Mouse (Mus musculus): Measurements from ENCODE around the gene 4930404N11Rik. TPM values are rescaled to one million over a fixed set of nuclear protein-coding genes. Genes with fewer than 3 reads are reported as not detected.

4930404N11Rik gene
- polyA plus RNA-seq, 1 experiment from 2014 or later: 0.64 TPM

- peaks cover 10% of the 10 kb centered on the region; the same call in 1 of the 2 replicates for H3K36me3 ChIP-seq (ENCODE audit: control insufficient read depth, insufficient read depth, low read length)
- 36% methylated on average over 12 of the region's 12 CpGs for WGBS
- H3K9me3 ChIP-seq (ENCODE audit: control insufficient read depth, low read length): no peaks in the 10 kb centered on the region
- peak overlapping the region; percentile 54 for H3K9ac ChIP-seq (ENCODE audit: low read depth, low read length)
- DNase-seq (ENCODE audit: low spot score) (no peak), ATAC-seq (replicated peaks; ENCODE audit: low FRiP score) (no peak)
- peak overlapping the region; percentile 99 for H3K4me2 ChIP-seq
- peak overlapping the region; percentile 94 for H3K4me3 ChIP-seq (ENCODE audit: low read depth, low read length)
- peak overlapping the region; percentile 66; the same call in 1 of the 2 replicates for H3K27ac ChIP-seq (ENCODE audit: low read depth, low read length)
- H3K27me3 ChIP-seq (replicated peaks; ENCODE audit: control insufficient read depth, insufficient read depth, low read length): no peaks in the 10 kb centered on the region
- H3K4me1 ChIP-seq (replicated peaks; ENCODE audit: control insufficient read depth, insufficient read depth, low read length): peaks cover 76% of the 10 kb centered on the region
Measured at GRCm38 (mm10) chr10:81356352-81356990, 9.1 kb downstream of the 4930404N11Rik start.

GRCm38 (mm10) chr10:81355533-81355932, 10.1 kb downstream of the 4930404N11Rik start:
- Histone ChIP-seq H3K27me3 (replicated peaks; ENCODE audit: control insufficient read depth, insufficient read depth, low read length) (no peaks in the 10 kb centered on the region), H3K9ac (ENCODE audit: low read depth, low read length) (no peak overlapping the region), H3K36me3 (ENCODE audit: control insufficient read depth, insufficient read depth, low read length) (0 out of 2 replicates have a peak, but pooled peaks cover 4% of the 10 kb centered on the region), H3K4me1 (replicated peaks; ENCODE audit: control insufficient read depth, insufficient read depth, low read length) (peaks cover 75% of the 10 kb centered on the region), H3K4me3 (ENCODE audit: low read depth, low read length) (no peak overlapping the region), H3K27ac (ENCODE audit: low read depth, low read length) (peak overlapping the region; percentile 16; the same call in 1 of the 2 replicates), H3K4me2 (no peak overlapping the region), H3K9me3 (ENCODE audit: control insufficient read depth, low read length) (no peaks in the 10 kb centered on the region)
- DNase-seq (ENCODE audit: low spot score): no peak
- WGBS: 69% methylated on average over 4 of the region's 4 CpGs
- no peak for ATAC-seq (replicated peaks; ENCODE audit: low FRiP score)

GRCm38 (mm10) chr10:81354738-81355477, 10.7 kb downstream of the 4930404N11Rik start:
- no peak for DNase-seq (ENCODE audit: low spot score)
- peak overlapping the region; percentile 1; the same call in 1 of the 2 replicates for H3K9ac ChIP-seq (ENCODE audit: low read depth, low read length)
- H3K27me3 ChIP-seq (replicated peaks; ENCODE audit: control insufficient read depth, insufficient read depth, low read length): no peaks in the 10 kb centered on the region
- 0 out of 2 replicates have a peak, but pooled peaks cover 1% of the 10 kb centered on the region for H3K36me3 ChIP-seq (ENCODE audit: control insufficient read depth, insufficient read depth, low read length)
- H3K4me3 ChIP-seq (ENCODE audit: low read depth, low read length): no peak overlapping the region
- no peak for ATAC-seq (replicated peaks; ENCODE audit: low FRiP score)
- no peaks in the 10 kb centered on the region for H3K9me3 ChIP-seq (ENCODE audit: control insufficient read depth, low read length)
- 62% methylated on average over 9 of the region's 9 CpGs for WGBS
- peaks cover 69% of the 10 kb centered on the region for H3K4me1 ChIP-seq (replicated peaks; ENCODE audit: control insufficient read depth, insufficient read depth, low read length)
- no peak overlapping the region for H3K27ac ChIP-seq (ENCODE audit: low read depth, low read length)
- no peak overlapping the region for H3K4me2 ChIP-seq

- Histone ChIP-seq H3K4me2 (peak overlapping the region; percentile 62), H3K9me3 (ENCODE audit: control insufficient read depth, low read length) (no peaks in the 10 kb centered on the region), H3K9ac (ENCODE audit: low read depth, low read length) (peak overlapping the region; percentile 53), H3K4me3 (ENCODE audit: low read depth, low read length) (peak overlapping the region; percentile 26), H3K27ac (ENCODE audit: low read depth, low read length) (peak overlapping the region; percentile 69), H3K4me1 (replicated peaks; ENCODE audit: control insufficient read depth, insufficient read depth, low read length) (peaks cover 70% of the 10 kb centered on the region), H3K36me3 (ENCODE audit: control insufficient read depth, insufficient read depth, low read length) (peaks cover 4% of the 10 kb centered on the region; the same call in 1 of the 2 replicates), H3K27me3 (replicated peaks; ENCODE audit: control insufficient read depth, insufficient read depth, low read length) (no peaks in the 10 kb centered on the region)
- WGBS: 10% methylated on average over 9 of the region's 9 CpGs
- ATAC-seq (replicated peaks; ENCODE audit: low FRiP score) (peak; percentile 32), DNase-seq (ENCODE audit: low spot score) (no peak)
Measured at GRCm38 (mm10) chr10:81351678-81352291, 13.8 kb downstream of the 4930404N11Rik start.

- Histone ChIP-seq H3K4me1 (replicated peaks; ENCODE audit: control insufficient read depth, insufficient read depth, low read length) (peaks cover 67% of the 10 kb centered on the region), H3K4me3 (ENCODE audit: low read depth, low read length) (peak within 1 kb of the TSS; percentile 86), H3K9ac (ENCODE audit: low read depth, low read length) (peak within 1 kb of the TSS; percentile 84), H3K27ac (ENCODE audit: low read depth, low read length) (peak within 1 kb of the TSS; percentile 87), H3K4me2 (peak within 1 kb of the TSS; percentile 96), H3K27me3 (replicated peaks; ENCODE audit: control insufficient read depth, insufficient read depth, low read length) (0 out of 2 replicates have a peak, but pooled peaks cover 2% of the 10 kb centered on the region), H3K36me3 (ENCODE audit: control insufficient read depth, insufficient read depth, low read length) (peaks cover 4% of the 10 kb centered on the region; the same call in 1 of the 2 replicates), H3K9me3 (ENCODE audit: control insufficient read depth, low read length) (no peaks in the 10 kb centered on the region)
- ATAC-seq (replicated peaks; ENCODE audit: low FRiP score) (peak; percentile 88), DNase-seq (ENCODE audit: low spot score) (peak; percentile 98)
- WGBS: 1% methylated on average over 54 of the region's 54 CpGs
Measured at GRCm38 (mm10) chr10:81350351-81351063, 15.1 kb downstream of the 4930404N11Rik start, which contains the start of gene Hmg20b. Gene Hmg20b, minus strand, starts transcription at chr10:81350480.

- Histone ChIP-seq H3K9ac (ENCODE audit: low read depth, low read length) (peak overlapping the region; percentile 84), H3K36me3 (ENCODE audit: control insufficient read depth, insufficient read depth, low read length) (peaks cover 4% of the 10 kb centered on the region; the same call in 1 of the 2 replicates), H3K9me3 (ENCODE audit: control insufficient read depth, low read length) (no peaks in the 10 kb centered on the region), H3K4me3 (ENCODE audit: low read depth, low read length) (peak overlapping the region; percentile 86), H3K4me2 (peak overlapping the region; percentile 96), H3K27ac (ENCODE audit: low read depth, low read length) (peak overlapping the region; percentile 87), H3K27me3 (replicated peaks; ENCODE audit: control insufficient read depth, insufficient read depth, low read length) (0 out of 2 replicates have a peak, but pooled peaks cover 2% of the 10 kb centered on the region), H3K4me1 (replicated peaks; ENCODE audit: control insufficient read depth, insufficient read depth, low read length) (peaks cover 63% of the 10 kb centered on the region)
- DNase-seq (ENCODE audit: low spot score) (no peak), ATAC-seq (replicated peaks; ENCODE audit: low FRiP score) (no peak; the same call in 1 of the 2 replicates)
- WGBS: under 1% methylated on average over 29 of the region's 29 CpGs
Measured at GRCm38 (mm10) chr10:81349961-81350350, 15.7 kb downstream of the 4930404N11Rik start.

- peak; percentile 53 for ATAC-seq (replicated peaks; ENCODE audit: low FRiP score)
- 4% methylated on average over 12 of the region's 12 CpGs for WGBS
Measured at GRCm38 (mm10) chr10:81349146-81349545, 16.5 kb downstream of the 4930404N11Rik start.

More at GRCm38 (mm10) chr10:81349146-81349545, 16.5 kb downstream of the 4930404N11Rik start:
- peak overlapping the region; percentile 96 for H3K4me2 ChIP-seq
- H3K27me3 ChIP-seq (replicated peaks; ENCODE audit: control insufficient read depth, insufficient read depth, low read length): peaks cover 2% of the 10 kb centered on the region; the same call in 1 of the 2 replicates
- peaks cover 4% of the 10 kb centered on the region; the same call in 1 of the 2 replicates for H3K36me3 ChIP-seq (ENCODE audit: control insufficient read depth, insufficient read depth, low read length)
- H3K27ac ChIP-seq (ENCODE audit: low read depth, low read length): peak overlapping the region; percentile 87
- no peak for DNase-seq (ENCODE audit: low spot score)
- peaks cover 56% of the 10 kb centered on the region for H3K4me1 ChIP-seq (replicated peaks; ENCODE audit: control insufficient read depth, insufficient read depth, low read length)
- peak overlapping the region; percentile 86 for H3K4me3 ChIP-seq (ENCODE audit: low read depth, low read length)
- no peaks in the 10 kb centered on the region for H3K9me3 ChIP-seq (ENCODE audit: control insufficient read depth, low read length)
- H3K9ac ChIP-seq (ENCODE audit: low read depth, low read length): peak overlapping the region; percentile 84

Data from liver, embryonic 11.5 days (tissue).